Mouse (Mus musculus) limb, embryonic 14.5 days (tissue): Measurements from ENCODE around the gene Tnk2. TPM values are rescaled to one million over a fixed set of nuclear protein-coding genes. Genes with fewer than 3 reads are reported as not detected.

ENCODE experiments used
- ATAC-seq: fragments of 200-750 bp; cut with Nextera tagmentation; 2 replicates; pipeline ENCODE4 v1.8.0; 2017; ENCODE audit warnings: low read depth, moderate number of reproducible peaks, moderate TSS enrichment; ENCODE audit not compliant: low FRiP score
- DNase-seq: peaks from one replicate; pipeline ENCODE4 v3.0.0-alpha.2; 2015; ENCODE audit warnings: low spot score
- H3K27ac ChIP-seq: fragments of 300-500 bp; sonication (generic); replicated peaks from 2 replicates; pipeline ENCODE4 v1.5.1; 2014; ENCODE audit warnings: low read depth, mild to moderate bottlenecking, low read length, moderate library complexity, mixed read lengths
- H3K27me3 ChIP-seq: fragments of 300-500 bp; sonication (generic); 2 replicates; pipeline ENCODE4 v1.6.1; 2014; ENCODE audit warnings: low read length, mixed read lengths; ENCODE audit not compliant: control insufficient read depth, insufficient read depth
- H3K36me3 ChIP-seq: fragments of 300-500 bp; sonication (generic); 2 replicates; pipeline ENCODE4 v1.6.1; 2014; ENCODE audit warnings: mild to moderate bottlenecking, low read length, moderate library complexity, mixed read lengths; ENCODE audit not compliant: control insufficient read depth, insufficient read depth
- H3K4me1 ChIP-seq: fragments of 300-500 bp; sonication (generic); 2 replicates; pipeline ENCODE4 v1.6.1; 2014; ENCODE audit warnings: antibody characterized with exemption, low read length, mixed read lengths; ENCODE audit not compliant: control insufficient read depth, insufficient read depth
- H3K4me2 ChIP-seq: fragments of 300-500 bp; sonication (generic); replicated peaks from 2 replicates; pipeline ENCODE4 v1.6.1; 2014; ENCODE audit warnings: low read depth, mild to moderate bottlenecking, low read length, moderate library complexity; ENCODE audit not compliant: severe bottlenecking
- H3K4me3 ChIP-seq: fragments of 300-500 bp; sonication (generic); replicated peaks from 2 replicates; pipeline ENCODE4 v1.5.1; 2014; ENCODE audit warnings: low read length
- H3K9ac ChIP-seq: fragments of 300-500 bp; sonication (generic); 2 replicates; pipeline ENCODE4 v1.6.1; 2014; ENCODE audit warnings: mild to moderate bottlenecking, low read depth, low read length, moderate library complexity; ENCODE audit not compliant: severe bottlenecking
- H3K9me3 ChIP-seq: fragments of 300-500 bp; sonication (generic); 2 replicates; pipeline ENCODE4 v1.6.1; 2016; ENCODE audit warnings: low read length; ENCODE audit not compliant: control insufficient read depth
- POLR2A ChIP-seq: fragments of 200-500 bp; IDR thresholded peaks from 2 replicates; pipeline ENCODE4 v1.8.0; 2012; ENCODE audit warnings: inconsistent platforms, mild to moderate bottlenecking, moderate library complexity, borderline replicate concordance; ENCODE audit not compliant: insufficient read depth, insufficient read length; ENCODE audit errors: extremely low read depth
- WGBS: fragments of 180-500 bp; shearing (Covaris S2); extraction: QIAGEN DNeasy Blood & Tissue Kit; methylation state at CpG from one replicate; pipeline ENCODE4 v1.1.7; 2014; 5-methylcytosine and 5-hydroxymethylcytosine counted together
- polyA plus RNA-seq, 2 experiments: library from polyadenylated mRNA; depleted of rRNA in 1 of 2; stranded (reverse) in 1 of 2; unstranded in 1 of 2; fragments of >200 nt; fragmentation: Nextera tagmentation in 1 of 2; extraction: Ambion mirVana in 1 of 2; gene quantifications; 2 replicates each; pipeline versions ENCODE4 v1.2.1 to v1.2.3; 2012 to 2014

Tnk2 gene
- polyA plus RNA-seq, 2 experiments = 16.0 to 98.1 TPM

GRCm38 (mm10) chr16:32697665-32698446 is 54.2 kb downstream of the Tnk2 start:
- no peaks in the 10 kb centered on the region for H3K36me3 ChIP-seq
- no peak overlapping the region for H3K4me2 ChIP-seq
- no peak overlapping the region for H3K9ac ChIP-seq
- no peak for TF ChIP-seq POLR2A
- H3K4me3 ChIP-seq = no peak overlapping the region
- H3K27ac ChIP-seq = no peak overlapping the region
- H3K4me1 ChIP-seq = no peaks in the 10 kb centered on the region
- no peak for ATAC-seq
- no peaks in the 10 kb centered on the region for H3K27me3 ChIP-seq
- 89% methylated on average over 18 of the region's 22 CpGs for WGBS
- no peak for DNase-seq
- no peaks in the 10 kb centered on the region for H3K9me3 ChIP-seq

GRCm38 (mm10) chr16:32698550-32698949 is 54.9 kb downstream of the Tnk2 start:
- no peak for TF ChIP-seq POLR2A
- no peak for DNase-seq
- Histone ChIP-seq H3K36me3 (no peaks in the 10 kb centered on the region), H3K27me3 (no peaks in the 10 kb centered on the region), H3K4me3 (no peak overlapping the region), H3K4me2 (no peak overlapping the region), H3K4me1 (no peaks in the 10 kb centered on the region), H3K9me3 (no peaks in the 10 kb centered on the region), H3K9ac (no peak overlapping the region), H3K27ac (no peak overlapping the region)
- no peak for ATAC-seq
- 26% methylated on average over 7 of the region's 7 CpGs for WGBS

GRCm38 (mm10) chr16:32703312-32703912 is 59.7 kb downstream of the Tnk2 start:
- Histone ChIP-seq H3K9me3 (no peaks in the 10 kb centered on the region), H3K4me2 (no peak overlapping the region), H3K4me3 (no peak overlapping the region), H3K4me1 (no peaks in the 10 kb centered on the region), H3K27me3 (no peaks in the 10 kb centered on the region), H3K9ac (no peak overlapping the region), H3K27ac (no peak overlapping the region), H3K36me3 (no peaks in the 10 kb centered on the region)
- no peak for DNase-seq
- ATAC-seq = no peak
- no peak for TF ChIP-seq POLR2A
- 76% methylated on average over 9 of the region's 9 CpGs for WGBS

- Histone ChIP-seq H3K36me3 (no peaks in the 10 kb centered on the region), H3K4me3 (no peak overlapping the region)
- ATAC-seq = no peak
These were observed 61.9 kb downstream of the Tnk2 start for GRCm38 (mm10) chr16:32705606-32706005.

GRCm38 (mm10) chr16:32707111-32707823 is 63.6 kb downstream of the Tnk2 start:
- H3K27me3 ChIP-seq = no peaks in the 10 kb centered on the region
- no peak overlapping the region for H3K4me2 ChIP-seq
- no peaks in the 10 kb centered on the region for H3K4me1 ChIP-seq
- TF ChIP-seq POLR2A = no peak
- H3K36me3 ChIP-seq = no peaks in the 10 kb centered on the region
- H3K9me3 ChIP-seq = no peaks in the 10 kb centered on the region
- H3K9ac ChIP-seq = no peak overlapping the region
- ATAC-seq (no peak), DNase-seq (no peak)
- WGBS = 52% methylated on average over 17 of the region's 17 CpGs
- H3K27ac ChIP-seq = no peak overlapping the region
- no peak overlapping the region for H3K4me3 ChIP-seq

More at GRCm38 (mm10) chr16:32705606-32706005, 61.9 kb downstream of the Tnk2 start:
- no peak overlapping the region for H3K9ac ChIP-seq
- WGBS = 95% methylated on average over 3 of the region's 3 CpGs
- H3K27ac ChIP-seq = no peak overlapping the region
- TF ChIP-seq POLR2A = no peak
- no peaks in the 10 kb centered on the region for H3K27me3 ChIP-seq
- no peaks in the 10 kb centered on the region for H3K4me1 ChIP-seq
- H3K4me2 ChIP-seq = no peak overlapping the region
- no peaks in the 10 kb centered on the region for H3K9me3 ChIP-seq
- no peak for DNase-seq
